Mouse (Mus musculus) liver, adult 2 months (tissue): ENCODE measurements around the gene Gm6793.

Experiments used
- CTCF ChIP-seq: fragments of 200-500 bp; IDR thresholded peaks from 2 replicates; pipeline ENCODE4 v1.5.1; 2011; ENCODE audit warnings: low read depth, low read length, control low read depth
- POLR2A ChIP-seq: fragments of 200-500 bp; IDR thresholded peaks from 2 replicates; pipeline ENCODE4 v1.6.1; 2011; ENCODE audit warnings: low read length, control low read depth; ENCODE audit not compliant: insufficient read depth; ENCODE audit errors: extremely low read depth

DNA sequence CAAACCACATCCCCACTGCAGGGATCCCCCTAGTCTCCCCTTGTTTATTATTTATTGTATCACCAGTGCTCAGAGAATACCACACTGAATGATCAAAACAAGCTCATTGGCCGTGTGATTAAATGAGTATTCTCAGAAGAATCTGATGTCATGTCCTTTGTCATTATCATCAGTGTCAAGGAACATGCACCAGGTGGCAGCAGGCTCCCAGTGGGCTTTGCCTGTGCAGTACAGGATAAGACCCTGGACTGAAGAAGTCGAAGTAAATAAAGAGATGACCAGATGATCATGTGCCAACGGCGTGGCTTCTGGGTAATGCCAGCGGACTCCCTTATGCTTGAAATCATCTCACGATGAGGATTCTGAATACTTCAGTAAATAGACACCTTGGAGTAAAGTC lies 33.5 kb upstream of the Gm6793 start:
- TF ChIP-seq CTCF (no peak), POLR2A (no peak)
